Mouse (Mus musculus): ENCODE data around the gene Nfatc4. TPM values are rescaled to one million over a fixed set of nuclear protein-coding genes. Genes with fewer than 3 reads are reported as not detected.

The Nfatc4 gene
- total RNA-seq, 2 experiments from 2014 or later = 7.4 to 7.5 TPM

- DNase-seq = peak; percentile 74
- intact Hi-C loops (cut with DNase I; ENCODE audit: low total_unique reads) = no loop called here
Measured at GRCm38 (mm10) chr14:55815310-55815751, 7.6 kb upstream of the Nfatc4 start.

DNA sequence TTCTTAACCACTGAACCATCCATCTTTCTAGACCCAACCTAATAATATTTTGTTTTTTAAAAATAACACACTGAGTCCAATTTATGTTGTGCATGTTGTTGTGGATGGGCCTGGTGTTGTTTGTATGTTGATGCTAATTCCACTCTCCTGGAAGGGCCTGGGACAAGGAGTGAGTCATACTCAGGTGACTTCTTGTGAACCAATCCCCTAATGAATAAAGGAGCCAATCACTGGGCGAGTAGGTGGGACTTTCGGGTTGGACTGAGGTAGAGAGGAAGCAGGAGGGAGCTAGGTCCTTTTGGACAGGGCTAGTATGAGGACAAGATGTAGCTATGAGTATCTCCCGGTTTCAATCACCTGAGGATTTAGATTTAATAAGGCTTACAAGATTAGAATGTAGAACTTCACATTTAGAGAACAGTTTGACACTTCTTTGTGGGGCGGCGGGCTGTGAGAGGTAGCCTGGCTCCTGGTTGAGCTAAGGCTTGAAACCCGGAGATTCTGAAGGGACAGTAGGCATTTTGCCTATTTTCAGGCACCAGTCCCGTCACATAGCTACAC is 3.0 kb upstream of the Nfatc4 start:
- no peak for DNase-seq
- intact Hi-C loops (cut with DNase I; ENCODE audit: low total_unique reads) = loop anchor here (5.0 kb wide), 2 partner anchors 42 to 97 kb away; no protein-coding TSS in a partner anchor

GRCm38 (mm10) chr14:55820576-55820975 is 2.4 kb upstream of the Nfatc4 start:
- no peak for DNase-seq
- intact Hi-C loops (cut with DNase I; ENCODE audit: low total_unique reads) = loop anchor here (5.0 kb wide), 2 partner anchors 42 to 97 kb away; no protein-coding TSS in a partner anchor

DNA sequence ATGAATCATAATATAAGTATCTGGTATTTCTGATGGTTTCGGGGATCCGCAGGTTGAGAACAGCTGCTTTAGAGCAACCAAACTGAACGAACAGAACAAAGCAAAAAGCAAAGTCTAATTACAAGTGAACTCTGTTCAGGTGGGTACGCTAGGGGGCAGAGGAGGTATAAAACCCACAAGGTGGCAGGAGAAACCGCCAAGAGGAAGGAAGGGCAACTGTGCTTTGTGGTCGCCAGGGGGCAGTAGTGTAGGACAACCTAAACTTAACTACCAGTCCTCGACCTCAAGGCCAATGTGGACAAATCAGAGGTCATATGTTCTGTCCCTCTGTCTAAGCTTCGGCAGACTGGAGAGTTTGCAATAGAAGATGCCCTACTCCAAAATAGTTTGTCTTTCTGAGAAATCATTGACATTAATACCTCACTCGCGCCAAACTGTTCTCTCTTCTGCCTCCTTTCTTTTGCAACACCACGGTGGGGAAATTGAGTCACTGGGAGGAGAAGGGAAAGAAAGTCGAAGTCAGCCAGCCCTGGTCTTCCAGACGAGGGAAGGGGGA is 431 bp upstream of the Nfatc4 start:
- peak; percentile 79 for DNase-seq
- intact Hi-C loops (cut with DNase I; ENCODE audit: low total_unique reads) = loop anchor here (5.0 kb wide), 2 partner anchors 40 to 95 kb away; no protein-coding TSS in a partner anchor

GRCm38 (mm10) chr14:55824001-55824480 is 1.1 kb downstream of the Nfatc4 start:
- peak; percentile 49 for DNase-seq
- intact Hi-C loops (cut with DNase I; ENCODE audit: low total_unique reads) = loop anchor here (5.0 kb wide), 2 partner anchors 38 to 93 kb away; no protein-coding TSS in a partner anchor

DNA sequence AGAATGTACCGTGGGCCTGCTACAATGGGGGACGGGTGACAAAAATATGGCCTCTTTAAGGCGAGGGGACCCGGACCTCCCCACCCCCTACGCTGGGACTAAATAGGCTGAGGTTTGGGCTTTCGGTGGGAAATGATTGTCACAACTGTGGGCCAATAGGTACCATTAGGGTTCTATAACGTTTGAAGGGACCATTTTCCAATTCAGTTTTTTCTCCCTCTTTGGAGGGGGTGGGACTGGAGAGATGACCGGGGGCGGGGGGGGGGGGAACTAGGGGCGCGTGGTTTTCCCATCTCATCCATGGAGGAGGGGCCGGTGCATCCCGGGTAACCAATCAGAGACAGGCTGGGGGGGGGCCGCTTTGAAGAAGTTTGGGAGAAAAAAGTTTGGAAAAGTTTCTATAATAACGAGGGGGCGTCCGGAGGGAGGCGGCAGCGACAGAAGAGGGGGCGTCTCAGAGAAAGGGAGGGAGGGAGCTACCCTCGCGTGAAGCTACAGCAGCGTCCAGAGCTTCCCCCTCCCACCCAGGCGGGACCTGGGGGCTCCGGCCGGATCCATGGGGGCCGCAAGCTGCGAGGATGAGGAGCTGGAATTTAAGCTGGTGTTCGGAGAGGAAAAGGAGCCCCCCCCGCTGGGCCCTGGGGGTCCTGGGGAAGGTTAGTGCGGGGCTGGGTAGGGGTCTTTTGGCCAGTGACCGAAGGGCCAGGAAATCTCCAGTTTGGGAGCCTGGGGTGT is 1.7 kb downstream of the Nfatc4 start:
- peak; percentile 70 for DNase-seq
- intact Hi-C loops (cut with DNase I; ENCODE audit: low total_unique reads) = loop anchor here (5.0 kb wide), 2 partner anchors 38 to 93 kb away; no protein-coding TSS in a partner anchor

DNA sequence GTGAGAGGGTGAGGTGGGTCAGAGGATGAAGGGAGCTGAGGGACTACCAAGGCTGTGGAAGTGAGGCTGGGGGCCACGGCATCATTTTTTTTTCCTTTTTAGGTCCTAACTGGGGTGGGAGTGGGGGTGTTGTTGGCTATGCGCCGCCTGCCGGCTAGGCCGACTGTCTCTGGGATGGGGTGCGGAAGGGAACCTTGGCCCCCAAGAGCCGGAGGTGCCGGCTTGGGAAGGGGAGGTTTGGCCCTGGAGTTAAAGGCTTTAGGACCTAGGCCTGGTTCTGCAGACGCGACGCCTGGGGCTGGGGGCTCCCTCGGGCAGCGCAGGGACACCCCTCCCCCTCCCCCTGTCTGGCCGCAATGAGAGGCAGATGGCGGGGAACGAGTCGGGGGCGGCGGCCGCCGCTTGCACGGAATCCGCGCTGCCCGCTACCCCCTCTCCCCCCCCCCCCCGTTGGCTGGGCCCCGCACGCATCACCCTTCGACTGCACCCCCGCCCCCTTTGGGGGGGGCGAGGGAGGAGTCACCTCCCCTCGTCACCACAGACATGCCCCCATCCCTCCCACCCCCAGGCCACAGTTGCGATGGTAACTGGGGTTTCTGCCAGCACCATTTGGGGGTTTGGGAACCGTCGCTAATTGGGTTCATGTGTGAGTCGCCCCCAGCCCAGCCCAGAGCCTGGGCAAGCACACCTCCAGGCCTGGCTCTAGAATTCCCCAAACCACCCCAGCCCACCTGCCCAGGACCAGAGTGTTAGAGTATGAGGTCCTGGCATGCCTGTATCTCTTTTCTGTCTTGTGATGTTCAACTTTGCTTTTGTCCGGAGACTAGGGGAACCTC is 2.5 kb downstream of the Nfatc4 start:
- peak; percentile 32 for DNase-seq
- intact Hi-C loops (cut with DNase I; ENCODE audit: low total_unique reads) = no loop called here

- intact Hi-C loops (cut with DNase I; ENCODE audit: low total_unique reads) = no loop called here
- DNase-seq = no peak
Measured at GRCm38 (mm10) chr14:55826142-55826541, 3.2 kb downstream of the Nfatc4 start.

DNA sequence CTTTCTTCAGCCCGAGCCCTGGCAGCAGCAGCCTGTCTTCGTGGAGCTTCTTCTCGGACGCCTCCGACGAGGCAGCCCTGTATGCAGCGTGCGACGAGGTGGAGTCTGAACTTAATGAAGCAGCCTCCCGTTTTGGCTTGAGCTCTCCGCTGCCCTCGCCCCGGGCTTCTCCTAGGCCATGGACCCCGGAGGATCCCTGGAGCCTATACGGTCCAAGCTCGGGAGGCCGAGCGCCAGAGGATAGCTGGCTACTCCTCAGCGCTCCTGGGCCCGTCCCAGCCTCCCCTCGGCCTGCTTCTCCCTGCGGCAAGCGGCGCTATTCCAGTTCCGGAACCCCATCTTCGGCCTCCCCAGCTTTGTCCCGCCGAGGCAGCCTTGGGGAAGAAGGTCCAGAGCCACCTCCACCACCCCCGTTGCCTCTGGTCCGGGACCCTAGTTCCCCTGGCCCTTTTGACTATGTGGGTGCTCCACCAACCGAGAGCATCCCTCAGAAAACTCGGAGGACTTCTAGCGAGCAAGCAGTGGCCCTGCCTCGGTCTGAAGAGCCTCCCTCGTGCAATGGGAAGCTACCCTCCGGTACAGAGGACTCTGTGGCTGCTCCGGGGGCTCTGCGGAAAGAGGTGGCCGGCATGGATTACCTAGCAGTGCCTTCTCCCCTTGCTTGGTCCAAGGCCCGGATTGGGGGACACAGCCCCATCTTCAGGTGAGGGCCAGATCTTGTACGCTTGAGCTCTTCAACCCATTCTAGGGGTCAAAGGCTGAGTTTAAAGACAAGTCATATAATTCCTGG is 3.8 kb downstream of the Nfatc4 start:
- intact Hi-C loops (cut with DNase I; ENCODE audit: low total_unique reads) = no loop called here
- peak; percentile 31 for DNase-seq

DNA sequence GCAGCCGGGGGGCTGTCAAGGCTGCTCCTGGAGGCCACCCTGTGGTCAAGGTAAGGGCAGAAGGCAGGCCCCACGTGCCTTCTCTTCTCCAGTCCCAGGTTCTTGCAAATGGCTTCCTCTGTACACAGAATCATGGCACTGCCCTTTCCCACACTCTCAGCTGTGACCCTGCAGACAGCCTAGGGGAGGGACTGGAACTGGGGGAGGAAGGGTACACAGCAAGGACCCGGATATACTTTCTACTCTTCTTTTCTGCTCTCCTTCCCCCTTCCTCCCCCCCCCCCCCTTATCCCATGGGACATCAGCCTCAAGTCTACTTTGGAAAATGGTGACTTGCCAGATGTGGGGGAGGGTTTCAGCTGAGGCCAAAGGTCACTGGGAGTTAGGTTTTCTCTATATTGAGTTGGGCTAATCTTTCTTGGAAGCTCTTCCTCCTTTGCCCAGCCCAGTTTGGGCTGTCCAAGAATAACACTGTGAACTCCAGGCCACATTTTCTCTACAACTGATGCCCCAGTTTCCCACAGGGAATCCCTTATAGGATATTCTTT is 5.8 kb downstream of the Nfatc4 start:
- intact Hi-C loops (cut with DNase I; ENCODE audit: low total_unique reads) = no loop called here
- no peak for DNase-seq

DNA sequence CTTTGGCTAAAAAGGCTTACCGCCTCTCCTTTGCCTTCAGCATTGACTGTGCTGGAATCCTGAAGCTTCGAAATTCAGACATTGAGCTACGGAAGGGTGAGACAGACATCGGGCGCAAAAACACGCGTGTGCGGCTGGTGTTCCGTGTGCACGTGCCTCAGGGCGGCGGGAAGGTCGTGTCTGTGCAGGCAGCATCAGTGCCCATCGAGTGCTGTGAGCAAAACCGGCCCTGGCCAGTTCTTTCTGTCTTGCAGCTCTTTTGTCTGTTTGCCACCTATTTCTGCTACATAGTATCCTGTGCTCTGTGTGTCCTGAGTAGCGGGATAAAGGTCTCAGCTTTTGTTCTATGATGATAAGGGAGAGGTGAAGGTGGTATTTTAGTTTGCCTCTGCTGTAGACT is 6.9 kb downstream of the Nfatc4 start:
- intact Hi-C loops (cut with DNase I; ENCODE audit: low total_unique reads) = no loop called here
- DNase-seq = no peak

- DNase-seq = no peak
- intact Hi-C loops (cut with DNase I; ENCODE audit: low total_unique reads) = no loop called here
Measured at GRCm38 (mm10) chr14:55830331-55830730, 7.4 kb downstream of the Nfatc4 start.

DNA sequence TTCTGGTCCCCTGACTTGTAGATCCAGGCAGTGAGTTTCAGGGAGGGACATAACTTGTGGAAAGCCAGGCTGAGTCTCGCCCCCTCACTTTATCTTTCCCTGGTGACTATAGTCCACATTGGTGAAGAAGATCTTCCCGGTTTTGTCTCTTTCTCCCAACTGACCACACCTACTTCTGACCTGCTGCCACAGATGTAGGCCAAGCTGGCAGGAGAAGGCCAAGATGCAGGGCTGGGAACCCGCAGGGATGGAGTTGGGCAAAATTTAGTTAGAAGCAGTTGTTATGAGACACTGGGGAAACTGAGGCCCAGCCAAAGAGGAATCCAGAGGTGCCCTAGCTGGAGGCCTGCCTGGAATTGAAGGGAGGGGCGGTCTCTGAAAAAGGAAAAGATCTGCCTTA is 10.2 kb downstream of the Nfatc4 start:
- intact Hi-C loops (cut with DNase I; ENCODE audit: low total_unique reads) = no loop called here
- no peak for DNase-seq

- DNase-seq = no peak
- intact Hi-C loops (cut with DNase I; ENCODE audit: low total_unique reads) = no loop called here
Measured at GRCm38 (mm10) chr14:55834808-55835533, 12.0 kb downstream of the Nfatc4 start.

GRCm38 (mm10) chr14:55838312-55838711 is 15.4 kb downstream of the Nfatc4 start:
- intact Hi-C loops (cut with DNase I; ENCODE audit: low total_unique reads) = no loop called here
- no peak for DNase-seq

GRCm38 (mm10) chr14:55838740-55839139 is 15.8 kb downstream of the Nfatc4 start:
- intact Hi-C loops (cut with DNase I; ENCODE audit: low total_unique reads) = no loop called here
- DNase-seq = no peak

DNA sequence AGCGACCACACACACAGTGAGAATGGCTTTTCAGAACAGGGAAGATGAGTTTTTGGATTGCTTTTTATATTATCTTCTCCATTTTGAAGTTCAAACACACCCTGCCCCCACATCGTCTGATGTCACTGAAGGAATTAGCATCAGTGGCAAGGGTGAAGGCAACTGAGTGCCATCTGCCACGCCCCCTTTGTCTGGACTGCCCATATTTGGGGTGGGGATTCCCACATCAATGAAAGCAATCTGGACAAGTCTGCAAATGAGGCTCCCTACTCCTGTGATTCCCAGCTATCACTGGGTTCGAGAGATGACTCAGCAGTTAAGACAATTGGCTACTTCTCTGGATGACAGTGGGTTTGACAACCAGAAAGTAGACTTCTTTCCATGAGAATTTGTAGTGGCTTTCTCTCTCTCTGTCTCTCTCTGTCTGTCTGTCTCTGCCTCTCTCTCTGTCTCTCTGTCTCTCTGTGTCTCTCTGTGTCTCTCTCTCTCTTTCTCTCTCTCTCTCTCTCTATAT is 18.0 kb downstream of the Nfatc4 start:
- intact Hi-C loops (cut with DNase I; ENCODE audit: low total_unique reads) = no loop called here
- no peak for DNase-seq

DNA sequence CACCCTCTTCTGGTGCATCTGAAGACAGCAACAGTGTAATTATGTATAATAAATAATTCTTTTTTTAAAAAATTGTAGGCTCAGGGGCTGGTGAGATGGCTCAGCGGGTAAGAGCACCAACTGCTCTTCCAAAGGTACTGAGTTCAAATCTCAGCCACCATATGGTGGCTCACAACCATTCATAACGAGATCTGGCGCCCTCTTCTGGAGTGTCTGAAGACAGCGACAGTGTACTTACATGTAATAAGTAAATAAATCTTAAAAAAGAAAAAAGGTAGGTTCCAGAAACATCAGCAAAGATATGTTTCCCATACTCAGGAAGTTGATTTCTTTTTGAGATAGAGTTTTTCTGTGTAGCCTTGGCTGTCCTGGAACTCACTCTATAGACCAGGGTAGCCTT is 19.9 kb downstream of the Nfatc4 start:
- intact Hi-C loops (cut with DNase I; ENCODE audit: low total_unique reads) = no loop called here
- no peak for DNase-seq

All from gastrocnemius, postnatal 14 days (tissue).